Mouse (Mus musculus) liver, postnatal 0 days (tissue): Measurements from ENCODE around the gene Zfp628.

Experiments
- CTCF ChIP-seq: sonication (generic); IDR thresholded peaks from 2 replicates; pipeline ENCODE4 v1.5.1; 2016; ENCODE audit warnings: antibody characterized with exemption, low read depth
- EP300 ChIP-seq: IDR thresholded peaks from 2 replicates; pipeline ENCODE4 v1.6.1; 2016; ENCODE audit warnings: antibody characterized with exemption, low read depth, mild to moderate bottlenecking

- TF ChIP-seq EP300, result no peak
- TF ChIP-seq CTCF, result no peak
Measured at GRCm38 (mm10) chr7:4928323-4928722, 13.3 kb downstream of the Zfp628 start.
